Mouse (Mus musculus) layer of hippocampus, postnatal 14 days (tissue): Measurements from ENCODE around the gene Ern2. TPM values are rescaled to one million over a fixed set of nuclear protein-coding genes. Genes with fewer than 3 reads are reported as not detected.

Experiments used
- DNase-seq, 2 experiments: peaks; one replicate each; pipeline ENCODE4 v3.0.0; 2021 to 2022; ENCODE audit warnings: low spot score in 2 of 2, mixed read lengths in 1 of 2
- total RNA-seq, 2 experiments: library from RNA; stranded (reverse); gene quantifications; 2 replicates each; pipeline ENCODE4 v1.2.3; 2021

The Ern2 gene
- total RNA-seq, 2 experiments from 2014 or later = 0.65 to 1.0 TPM

GRCm38 (mm10) chr7:122160037-122160436 is 26.0 kb downstream of the Ern2 start:
- DNase-seq = no peak

DNA sequence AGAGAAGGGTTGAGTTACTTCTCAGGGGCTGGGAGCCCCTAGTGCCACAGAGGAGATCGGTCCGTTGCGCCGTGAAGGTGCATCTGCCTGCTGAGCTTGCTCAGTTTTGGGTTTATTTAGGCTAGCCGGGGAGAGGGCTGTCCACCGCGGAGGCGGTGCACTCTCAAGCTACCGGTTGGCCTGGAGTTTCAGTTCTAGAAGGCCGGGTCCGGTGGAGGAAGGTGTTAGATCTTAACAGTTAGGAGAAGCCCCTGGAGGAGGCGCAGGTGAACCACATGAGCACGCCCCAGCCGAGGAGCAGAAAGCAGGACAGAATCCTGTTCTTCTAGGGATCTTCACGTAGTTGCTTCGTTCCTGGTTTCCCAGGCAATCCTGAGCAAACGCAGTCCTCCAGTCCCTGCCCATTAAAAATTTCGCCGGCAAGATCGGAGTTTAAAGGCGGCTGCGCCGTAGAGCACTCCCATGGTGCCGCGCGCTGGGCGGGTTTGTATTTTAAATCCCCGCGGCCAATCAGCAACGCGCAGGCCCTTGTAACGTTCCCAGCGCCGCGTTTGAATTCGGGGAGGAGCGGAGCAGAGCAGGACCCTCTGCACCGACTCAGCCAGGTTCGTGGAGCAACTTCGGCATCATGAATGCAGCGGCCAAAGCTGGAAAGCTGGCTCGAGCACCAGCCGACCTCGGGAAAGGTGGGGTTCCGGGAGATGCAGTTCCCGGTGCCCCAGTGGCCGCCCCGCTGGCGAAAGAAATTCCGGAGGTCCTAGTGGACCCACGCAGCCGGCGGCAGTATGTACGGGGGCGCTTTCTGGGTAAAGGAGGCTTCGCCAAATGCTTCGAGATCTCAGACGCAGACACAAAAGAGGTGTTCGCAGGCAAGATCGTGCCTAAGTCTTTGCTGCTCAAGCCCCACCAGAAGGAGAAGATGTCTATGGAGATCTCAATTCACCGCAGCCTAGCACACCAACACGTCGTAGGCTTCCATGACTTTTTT is 26.8 kb downstream of the Ern2 start, which contains the start of gene Plk1:
Gene Plk1, plus strand, starts transcription at position 525 of the 988 bp plus-strand sequence.
- DNase-seq = peak; percentile 69 to 82

DNA sequence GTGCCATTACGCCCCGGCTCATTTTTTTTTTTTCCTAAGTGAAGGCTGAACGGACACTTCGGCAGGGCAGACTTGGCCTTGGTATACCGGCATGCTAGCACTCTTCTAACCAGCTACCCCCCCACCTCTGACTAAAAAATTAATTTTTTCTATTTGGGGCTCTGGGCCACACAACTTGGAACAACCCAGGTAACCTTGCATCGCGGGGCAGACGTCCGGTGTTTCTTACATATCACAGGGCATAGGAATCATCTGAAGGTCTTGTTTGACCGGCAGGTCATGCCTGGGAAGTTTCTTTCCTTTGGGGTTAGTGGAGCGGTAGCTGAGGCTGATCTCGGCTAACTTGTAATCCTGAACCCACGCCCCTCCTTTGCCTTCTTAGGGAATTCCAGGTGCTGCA is 27.5 kb downstream of the Ern2 start:
- DNase-seq = no peak

DNA sequence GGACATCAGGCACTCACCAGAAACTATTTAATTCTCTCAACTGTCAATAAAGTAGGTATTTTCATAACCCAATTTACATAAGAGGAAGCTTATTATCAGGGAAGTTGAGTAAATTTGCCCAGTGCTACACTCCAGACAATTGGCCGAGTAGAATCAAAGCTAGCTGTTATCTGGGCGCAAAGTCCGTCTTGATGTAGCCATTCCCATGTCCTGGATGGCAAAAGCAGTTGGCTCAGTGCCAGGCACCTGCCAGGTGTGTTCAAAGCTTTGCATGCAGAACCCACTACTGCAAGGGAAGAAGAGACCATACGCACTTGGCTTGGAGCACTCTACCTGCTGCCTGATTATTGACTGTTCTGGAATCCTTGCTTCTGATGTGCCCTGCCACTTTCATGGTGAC is 33.5 kb downstream of the Ern2 start:
- DNase-seq = no peak

GRCm38 (mm10) chr7:122140991-122141390 is 45.0 kb downstream of the Ern2 start:
- DNase-seq = no peak

DNA sequence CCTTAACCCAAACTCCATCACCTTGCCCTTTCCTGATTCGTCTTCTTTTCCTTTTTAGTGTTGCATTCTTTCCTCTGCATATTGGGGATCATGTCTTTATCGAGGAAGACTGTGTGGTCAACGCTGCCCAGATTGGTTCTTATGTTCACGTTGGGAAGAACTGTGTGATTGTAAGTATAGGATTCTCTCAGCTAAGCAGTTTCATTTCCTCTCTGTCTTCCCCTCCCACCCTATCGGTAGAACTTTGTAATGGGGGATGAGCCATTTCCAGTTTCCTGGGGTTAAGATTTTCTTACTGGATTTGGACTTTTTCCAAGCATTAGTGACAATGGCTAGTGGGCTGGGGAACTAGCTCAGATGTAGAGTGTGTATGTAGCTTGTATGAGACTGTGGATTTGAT is 47.8 kb downstream of the Ern2 start:
- DNase-seq = no peak

- DNase-seq = no peak
Measured at GRCm38 (mm10) chr7:122137071-122137470, 48.9 kb downstream of the Ern2 start.

GRCm38 (mm10) chr7:122135070-122135469 is 50.9 kb downstream of the Ern2 start:
- no peak for DNase-seq

GRCm38 (mm10) chr7:122133338-122133625 is 52.7 kb downstream of the Ern2 start:
- DNase-seq = no peak

DNA sequence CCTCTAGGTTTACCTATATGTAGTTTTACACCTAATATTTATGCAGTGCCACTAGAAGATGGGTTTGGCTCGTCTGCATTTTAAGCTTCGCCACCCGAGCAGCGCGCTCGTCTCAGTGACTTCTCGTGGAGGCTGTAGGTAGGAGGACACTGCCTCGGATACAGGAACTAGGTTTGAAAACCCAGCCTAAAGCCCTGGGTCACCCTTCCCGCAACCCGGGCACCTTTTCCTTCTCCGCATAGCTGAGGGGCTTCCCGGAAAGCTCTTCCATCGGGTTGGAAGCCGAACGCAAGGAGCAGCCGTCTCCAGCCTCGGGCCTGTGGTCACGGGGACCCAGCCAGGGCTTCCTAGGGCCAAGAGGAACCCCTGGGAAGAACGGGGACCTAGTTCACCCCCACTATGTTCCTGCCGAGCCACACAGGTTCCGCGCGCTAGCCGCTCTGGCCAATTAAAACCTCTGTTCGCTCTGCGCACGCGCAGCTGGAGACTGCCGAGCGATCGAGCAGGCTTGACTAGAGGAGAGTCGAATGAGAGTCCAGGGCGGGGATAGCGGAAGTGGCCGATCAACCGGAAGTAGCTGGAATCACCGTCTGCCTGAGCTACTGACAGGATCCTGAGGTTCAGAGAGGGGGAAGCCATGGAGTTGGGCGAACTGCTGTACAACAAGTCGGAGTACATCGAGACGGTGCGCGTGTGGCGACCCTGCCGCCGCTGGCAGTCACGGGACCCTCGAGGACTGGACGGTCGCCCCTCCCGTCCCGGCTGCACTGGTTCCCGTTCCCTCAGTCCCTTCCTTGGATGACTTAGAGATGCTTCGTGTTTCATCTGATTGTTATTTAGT is 53.3 kb downstream of the Ern2 start, which contains the start of the genes Palb2 and Dctn5:
Gene Palb2, minus strand, starts transcription at position 489 of the 841 bp plus-strand sequence.
Gene Dctn5, plus strand, starts transcription at position 545 of the 841 bp plus-strand sequence.
- peak; percentile 98 to 99 for DNase-seq

- no peak for DNase-seq
Measured at GRCm38 (mm10) chr7:122131834-122132233, 54.2 kb downstream of the Ern2 start.

GRCm38 (mm10) chr7:122126946-122127345 is 59.1 kb downstream of the Ern2 start:
- DNase-seq = no peak

GRCm38 (mm10) chr7:122125636-122126035 is 60.4 kb downstream of the Ern2 start:
- DNase-seq = no peak

GRCm38 (mm10) chr7:122123518-122123917 is 62.5 kb downstream of the Ern2 start:
- no peak for DNase-seq

Other genes starting within 250 kb of the Ern2 start
- 10 to 100 TPM; 32.7 to 33.9 TPM for gene Cog7, start 204.5 kb downstream of the Ern2 start, total RNA-seq
- 10 to 100 TPM; 29.2 to 29.7 TPM for gene Gga2, start 165.0 kb downstream of the Ern2 start, total RNA-seq
- 10 to 100 TPM; 64.2 to 65.1 TPM for gene Ubfd1, start 119.0 kb downstream of the Ern2 start, total RNA-seq
- gene Ears2, start 118.9 kb downstream of the Ern2 start, total RNA-seq = 1 to 10 TPM; 7.7 to 9.5 TPM
- gene Ndufab1, start 84.3 kb downstream of the Ern2 start, total RNA-seq = 100 to 1,000 TPM; 308 TPM
- gene Palb2, start 53.2 kb downstream of the Ern2 start, total RNA-seq = 1 to 10 TPM; 1.7 to 2.3 TPM
- 100 to 1,000 TPM; 101 to 110 TPM for gene Dctn5, start 53.2 kb downstream of the Ern2 start, total RNA-seq
- 1 to 10 TPM; 2.3 to 2.8 TPM for gene Plk1, start 26.8 kb downstream of the Ern2 start, total RNA-seq
- 1 to 10 TPM; 2.4 to 2.7 TPM for gene Chp2, start 33.3 kb upstream of the Ern2 start, total RNA-seq
- gene Prkcb, start 102.5 kb upstream of the Ern2 start, total RNA-seq = 100 to 1,000 TPM; 701 to 769 TPM